Mouse (Mus musculus): ENCODE data around the gene Spem2.

GRCm38 (mm10) chr11:69855347-69855746, 37.1 kb upstream of the Spem2 start:
- no peak for TF ChIP-seq GATA1 (IDR thresholded peaks at IDR 0.05; ENCODE audit: low read length)
- TF ChIP-seq TAL1 (IDR thresholded peaks at IDR 0.05; ENCODE audit: low read length), result no peak
